Mouse (Mus musculus): Measurements from ENCODE around the gene 1700015F17Rik.

1700015F17Rik gene

DNA sequence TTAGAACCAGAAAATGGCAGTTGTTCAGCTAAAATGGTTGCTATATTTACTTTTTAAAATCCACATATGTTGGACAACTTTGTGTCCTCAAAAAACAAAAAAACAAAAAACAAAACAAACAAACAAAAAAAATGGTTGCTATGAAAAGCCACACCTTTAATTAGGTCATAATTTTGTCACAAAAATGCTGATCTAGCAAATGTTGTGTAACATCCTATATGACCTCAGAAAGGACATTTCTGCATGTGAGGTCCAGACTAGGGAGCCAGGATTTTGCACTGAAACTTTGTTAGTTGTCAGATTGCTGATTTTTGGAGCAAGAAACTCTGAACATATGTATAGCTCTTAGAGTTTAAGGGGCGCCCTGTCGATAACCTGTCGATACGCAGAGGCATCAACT lies 55.9 kb downstream of the 1700015F17Rik start:
- DNase-seq = no peak

DNA sequence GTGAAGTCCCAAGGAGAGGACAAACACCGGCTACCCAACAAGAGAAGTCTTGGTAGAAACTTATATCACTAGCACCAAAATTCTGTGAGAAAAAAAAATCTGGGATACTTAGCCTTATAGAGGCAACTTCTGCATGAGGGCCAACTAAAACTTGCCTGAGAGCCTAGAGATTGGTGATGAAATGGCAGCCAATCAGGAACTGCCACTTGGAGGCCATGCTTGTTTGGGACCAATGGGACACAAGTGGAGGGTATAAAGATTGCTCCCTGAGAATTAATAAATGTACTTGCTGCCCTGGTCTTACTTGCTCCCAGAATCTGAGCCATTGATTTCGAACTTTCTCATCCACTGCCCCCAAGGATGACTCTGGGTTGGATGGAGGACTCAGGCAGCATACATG lies 57.5 kb downstream of the 1700015F17Rik start:
- no peak for DNase-seq

DNA sequence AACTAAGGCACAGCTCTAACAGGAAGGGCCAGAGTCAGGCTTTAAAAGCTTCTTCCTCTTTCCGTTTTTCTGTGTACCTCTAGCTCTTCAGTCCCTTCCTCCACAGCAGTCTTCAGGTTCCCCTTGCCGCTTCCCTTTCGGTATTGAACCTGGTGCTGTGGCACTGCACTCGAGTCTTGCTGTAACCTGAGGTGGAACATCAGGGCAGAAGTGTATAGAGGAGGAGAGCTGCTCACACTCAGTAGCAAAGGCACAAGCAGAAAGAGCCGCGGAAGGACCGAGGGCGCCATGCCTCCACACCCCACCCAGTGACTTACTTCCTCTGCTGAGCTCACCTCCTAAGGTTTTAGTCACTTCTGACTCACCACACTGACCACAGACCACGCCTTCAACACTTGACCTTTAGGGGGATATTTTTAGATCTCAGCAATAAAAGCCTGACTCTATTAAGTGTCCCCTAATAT lies 58.9 kb downstream of the 1700015F17Rik start, which contains the start of gene Cdk14:
TSS of gene Cdk14 (minus strand) at position 321 of the 464 bp plus-strand sequence.
- DNase-seq = no peak

DNA sequence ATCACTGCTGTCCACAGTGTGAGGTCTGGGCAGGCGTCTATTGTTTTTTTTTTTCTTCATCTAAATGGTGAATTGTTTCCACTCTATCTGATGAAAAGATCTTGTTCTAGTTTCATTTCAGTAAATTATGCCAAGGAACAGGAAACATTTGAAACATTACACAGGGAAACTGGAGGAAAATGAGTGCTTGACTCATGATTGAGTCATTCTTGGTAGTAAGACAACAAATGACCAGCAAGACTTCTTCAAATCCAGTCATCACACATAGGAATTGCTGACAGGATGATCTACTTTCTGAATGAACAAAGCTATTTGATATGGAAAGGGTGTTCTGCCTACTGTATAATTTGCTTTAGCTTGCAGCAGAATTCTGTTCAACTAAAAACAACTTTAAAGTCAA lies 59.7 kb downstream of the 1700015F17Rik start:
- DNase-seq = no peak

DNA sequence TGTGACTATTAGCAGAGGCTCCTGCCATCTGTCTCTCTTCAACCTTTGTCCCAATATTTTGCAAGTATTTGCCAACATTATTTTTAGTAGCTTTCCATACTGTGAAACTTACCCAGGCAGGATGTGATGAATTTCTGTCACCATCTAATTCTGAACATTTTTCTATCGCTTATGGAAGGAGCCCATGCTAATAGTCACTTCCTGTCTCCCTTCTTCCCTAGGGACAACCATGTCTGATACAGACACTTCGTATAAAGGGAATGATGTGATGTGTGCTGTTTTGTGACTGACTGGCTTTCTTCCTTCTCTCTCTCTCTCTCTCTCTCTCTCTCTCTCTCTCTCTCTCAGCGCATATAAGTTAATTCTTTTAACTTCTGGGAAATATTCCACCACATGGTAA lies 64.1 kb downstream of the 1700015F17Rik start:
- DNase-seq = no peak

DNA sequence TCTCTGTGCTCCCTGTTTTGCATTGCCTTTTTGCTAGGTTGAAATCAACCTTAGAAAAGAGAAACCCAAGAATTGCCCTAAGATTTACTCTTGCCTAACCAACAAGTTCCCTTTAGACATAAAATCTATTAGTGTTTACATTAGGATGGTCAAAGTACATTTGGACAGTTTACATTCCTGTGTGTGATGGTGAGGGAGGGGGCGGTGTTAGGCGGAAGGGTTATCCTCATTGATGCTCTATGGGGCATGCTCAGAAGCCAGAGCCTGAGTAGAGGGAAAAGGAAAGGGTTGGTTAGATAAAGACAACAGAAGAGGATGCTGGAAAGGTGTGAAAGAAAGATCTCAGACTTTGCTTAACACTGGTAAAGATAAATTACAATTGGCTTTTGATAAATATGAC lies 67.1 kb downstream of the 1700015F17Rik start:
- no peak for DNase-seq

DNA sequence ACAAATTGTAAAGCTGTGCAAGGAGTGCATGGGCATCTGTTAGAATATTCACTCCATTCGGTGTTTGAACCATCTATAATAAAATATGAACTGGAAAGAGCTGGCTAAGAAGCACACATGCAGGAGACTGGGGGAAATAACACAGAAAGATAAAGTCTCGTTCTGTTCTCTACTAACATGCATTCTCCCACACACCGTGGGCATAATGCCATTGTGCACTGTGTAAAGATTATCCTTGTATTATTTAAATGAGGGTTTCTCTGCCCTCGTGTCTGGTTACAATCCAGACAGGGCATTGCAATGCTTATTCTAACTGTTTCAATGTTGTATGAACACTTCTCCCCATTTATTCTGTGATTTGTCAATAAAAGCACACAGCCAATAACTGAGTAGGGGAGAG lies 77.0 kb downstream of the 1700015F17Rik start:
- no peak for DNase-seq

DNA sequence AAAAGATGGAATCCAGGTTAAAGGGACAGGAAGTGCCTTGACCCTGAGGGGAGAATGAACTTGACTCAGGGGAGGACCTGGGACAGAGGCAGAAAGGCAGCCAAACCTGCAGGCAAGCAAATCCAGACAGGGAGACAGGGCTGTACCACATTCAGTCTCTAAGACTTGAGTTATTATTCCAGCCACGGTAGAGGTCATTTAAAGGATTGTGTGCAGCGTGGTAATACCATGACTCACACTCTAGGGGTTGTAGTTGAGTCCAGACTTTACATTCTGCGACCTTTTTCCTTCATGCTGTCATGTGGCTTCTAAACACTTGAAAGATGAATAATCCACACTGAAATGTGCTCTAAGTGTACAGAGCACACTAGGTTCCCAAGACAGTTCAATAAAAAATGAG lies 86.2 kb downstream of the 1700015F17Rik start:
- DNase-seq = no peak
